Mouse (Mus musculus): Measurements from ENCODE around the gene Znrf3.

- no peak for TF ChIP-seq POLR2A (IDR thresholded peaks at IDR 0.05; ENCODE audit: insufficient read depth, low read depth, low read length)
- TF ChIP-seq CTCF (IDR thresholded peaks at IDR 0.05; ENCODE audit: insufficient read depth, low read depth, low read length), result no peak
These were observed 148.0 kb downstream of the Znrf3 start for GRCm38 (mm10) chr11:5296576-5297115.
